Mouse (Mus musculus) c-Kit-negative CD71-positive TER-119-positive erythroid progenitor cells, embryonic 14.5 days (primary cell): Measurements from ENCODE around the gene Zfp768.
A peak's percentile ranks its signal among the peaks of the same experiment; 100 is the strongest.
"Not testable (repeated sequence)": the region's sequence is repeated elsewhere in the genome, so short reads cannot be mapped to it uniquely, and the experiment has no call there.

ENCODE experiments used
- DNase-seq: peaks from one replicate; pipeline ENCODE4 v3.0.0-alpha.2; 2013; ENCODE audit warnings: low read depth, low spot score

Gene Zfp768

DNA sequence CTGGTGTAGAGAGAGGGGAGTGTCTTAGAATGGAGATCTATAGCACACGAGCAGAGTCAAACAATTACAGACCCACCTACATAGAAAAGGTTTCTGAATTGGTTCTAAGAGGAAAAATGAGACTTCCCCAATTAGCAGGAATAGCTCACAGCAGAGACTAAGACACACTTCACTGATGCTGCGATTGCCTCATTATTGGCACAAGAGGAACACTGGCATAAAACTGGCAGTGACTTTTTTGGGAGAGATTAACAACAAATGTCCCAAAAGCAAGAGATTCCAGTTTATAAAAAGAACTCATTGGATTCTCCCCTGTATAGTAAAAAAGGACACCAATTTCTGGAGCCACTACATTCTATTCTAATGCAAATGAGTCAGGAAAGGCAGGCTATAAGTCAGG is 12.5 kb upstream of the Zfp768 start:
- no peak for DNase-seq

DNA sequence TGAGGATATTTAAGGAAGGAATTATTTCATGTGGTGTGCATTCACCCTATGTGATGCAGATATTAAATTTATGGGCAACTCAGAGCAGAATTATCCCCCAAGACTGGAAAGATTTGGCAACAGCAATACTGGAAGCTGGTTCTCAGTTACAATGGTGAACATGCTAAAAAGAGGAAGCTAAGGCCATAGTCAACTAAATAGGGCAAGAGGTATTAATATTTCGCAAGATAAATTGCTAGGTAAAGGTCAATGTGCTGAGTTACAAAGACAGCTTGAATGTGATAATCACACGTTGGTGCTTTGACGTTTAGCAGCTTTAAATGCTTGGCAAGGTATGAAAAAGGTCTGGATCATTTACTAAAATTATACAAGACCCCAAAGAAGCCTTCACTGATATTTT is 10.4 kb upstream of the Zfp768 start:
- no peak for DNase-seq

DNA sequence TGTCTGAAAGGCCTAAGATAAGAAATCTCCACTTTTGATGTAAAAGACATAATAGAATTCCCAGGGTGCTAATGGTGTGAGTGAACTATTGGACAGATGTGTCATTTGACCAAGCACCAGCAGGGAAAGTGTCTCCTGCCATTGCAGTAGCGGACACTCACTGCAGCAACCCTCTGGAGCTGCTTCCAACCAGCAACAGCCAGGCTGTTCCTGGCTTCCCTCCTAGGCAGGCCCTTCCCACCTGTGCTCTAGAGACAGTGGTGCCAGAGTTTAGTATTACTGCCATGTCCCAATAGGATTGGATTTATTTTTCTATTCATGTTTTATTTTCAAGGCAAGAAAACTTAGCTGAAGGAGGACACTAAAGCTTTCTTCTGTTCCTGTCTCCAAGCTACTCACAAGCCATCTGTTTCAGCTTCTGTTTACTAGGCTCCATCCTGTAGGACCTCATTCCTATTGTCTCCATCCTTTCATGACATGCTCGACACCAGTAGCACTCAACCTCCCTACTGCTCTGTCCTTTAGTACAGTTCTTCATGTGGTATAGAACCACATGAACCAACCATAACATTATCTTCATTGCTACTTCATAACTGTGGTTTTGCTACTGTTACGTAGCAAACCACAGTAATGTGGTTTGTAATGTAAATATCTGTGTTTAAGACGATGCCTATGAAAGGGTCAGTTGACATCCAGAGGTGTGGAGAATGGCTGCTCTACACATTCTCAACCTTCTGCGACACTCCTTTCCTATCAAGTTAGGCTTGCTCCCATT is 6.0 kb upstream of the Zfp768 start:
- DNase-seq, result no peak

DNA sequence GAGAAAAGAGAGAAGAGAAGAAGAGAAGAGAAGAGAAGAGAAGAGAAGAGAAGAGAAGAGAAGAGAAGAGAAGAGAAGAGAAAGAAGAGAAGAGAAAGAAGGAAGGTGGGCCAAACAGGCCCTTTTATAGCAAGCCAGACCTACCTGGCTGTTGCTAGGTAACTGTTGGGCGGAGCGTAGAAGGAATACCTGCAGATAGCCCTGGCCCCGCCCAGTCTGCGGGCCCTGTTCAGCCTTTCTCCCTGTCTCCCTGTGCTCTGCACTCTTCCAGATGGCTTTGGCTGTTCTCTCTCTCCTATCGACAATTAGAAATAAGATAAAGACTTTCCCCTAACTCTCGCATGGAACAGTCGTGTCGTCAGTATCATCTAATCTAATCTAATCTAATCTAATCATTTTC is 1.3 kb upstream of the Zfp768 start:
- no peak for DNase-seq

DNA sequence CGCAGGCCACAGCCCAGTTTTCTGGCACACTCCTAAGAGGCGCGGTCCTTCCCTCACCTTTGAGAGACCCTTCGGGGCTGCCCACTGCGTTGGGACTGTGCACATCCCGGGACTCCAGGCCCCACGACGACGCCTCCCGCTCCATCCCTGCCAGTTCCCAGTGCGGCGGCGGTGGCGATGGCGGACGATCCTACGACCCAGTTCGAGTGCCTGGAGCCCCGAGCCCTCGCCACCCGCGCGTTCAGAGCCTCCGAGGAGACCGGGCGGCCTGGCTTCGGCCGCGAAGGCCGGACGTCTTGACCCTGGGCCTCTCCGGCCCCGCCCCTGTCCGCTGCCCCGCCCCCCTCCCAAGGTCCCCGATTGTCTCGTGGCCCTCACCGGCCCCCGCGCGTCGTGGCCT is 297 bp downstream of the Zfp768 start:
- DNase-seq, result no peak

DNA sequence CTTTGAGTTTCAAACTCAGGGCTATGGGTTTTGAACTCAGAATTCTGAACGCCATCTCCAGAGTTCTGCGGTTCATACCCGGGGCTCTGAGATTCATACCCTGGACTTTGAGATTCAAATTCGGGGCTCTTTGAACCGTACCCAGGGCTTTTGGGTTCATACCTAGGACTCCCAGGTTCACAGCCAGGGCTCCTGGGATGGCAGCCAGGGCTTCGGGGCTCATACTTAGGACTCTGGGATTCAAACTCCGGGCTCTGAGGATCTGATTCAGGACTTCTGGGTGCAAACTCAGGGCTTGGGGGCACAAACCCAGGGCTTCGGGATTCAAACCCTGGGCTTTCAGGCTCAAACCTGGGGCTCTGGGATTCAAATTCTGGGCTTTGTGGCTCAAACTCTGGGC is 1.0 kb downstream of the Zfp768 start:
- DNase-seq, result no peak

DNA sequence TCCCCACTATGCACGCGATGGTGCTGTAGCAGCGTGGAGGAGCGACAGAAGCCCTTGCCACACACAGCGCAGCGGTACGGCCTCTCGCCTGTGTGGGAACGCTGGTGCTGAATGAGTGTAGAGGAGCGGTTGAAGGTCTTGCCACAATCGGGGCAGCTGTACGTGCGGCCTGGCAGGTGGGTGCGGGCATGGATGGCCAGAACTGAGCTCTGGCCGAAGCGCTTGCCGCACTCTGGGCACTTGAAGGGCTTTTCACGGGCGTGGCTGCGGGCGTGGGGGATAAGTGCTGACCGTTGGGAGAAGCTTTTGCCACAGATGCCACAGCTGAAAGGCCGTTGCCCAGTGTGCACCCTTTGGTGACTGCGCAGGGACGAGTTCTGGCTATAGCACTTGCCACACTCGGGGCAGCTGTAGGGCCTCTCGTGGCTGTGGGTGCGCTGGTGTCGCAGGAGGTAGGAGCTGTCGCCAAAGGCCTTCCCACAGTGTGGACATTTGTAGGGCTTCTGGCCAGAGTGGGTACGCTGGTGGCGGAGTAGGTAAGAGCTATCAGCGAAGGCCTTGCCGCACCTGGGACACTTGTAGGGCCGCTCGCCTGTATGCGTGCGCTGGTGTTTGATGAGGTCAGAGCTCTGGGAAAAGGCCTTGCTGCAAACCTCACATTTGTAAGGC is 1.9 kb downstream of the Zfp768 start:
- DNase-seq, result no peak

DNA sequence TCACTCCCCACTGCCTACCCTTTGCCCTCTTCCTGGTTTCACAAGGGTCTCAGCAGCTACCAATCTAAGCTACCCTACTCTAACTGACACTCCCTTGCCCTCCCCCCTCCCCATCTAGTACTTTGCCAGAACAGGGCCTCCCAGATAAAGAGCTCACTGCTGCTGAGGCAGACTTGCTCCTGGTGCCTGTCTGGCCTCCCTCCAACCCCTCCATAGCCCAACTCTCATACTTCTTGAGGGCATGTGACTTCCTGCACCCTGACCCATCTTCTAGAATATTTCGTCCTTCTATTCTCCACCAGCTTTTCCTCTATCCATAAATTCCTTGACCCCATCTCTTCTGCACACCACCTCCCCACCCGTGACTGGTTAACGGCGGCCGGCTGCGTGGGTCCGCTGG is 2.5 kb downstream of the Zfp768 start:
- no peak for DNase-seq

DNA sequence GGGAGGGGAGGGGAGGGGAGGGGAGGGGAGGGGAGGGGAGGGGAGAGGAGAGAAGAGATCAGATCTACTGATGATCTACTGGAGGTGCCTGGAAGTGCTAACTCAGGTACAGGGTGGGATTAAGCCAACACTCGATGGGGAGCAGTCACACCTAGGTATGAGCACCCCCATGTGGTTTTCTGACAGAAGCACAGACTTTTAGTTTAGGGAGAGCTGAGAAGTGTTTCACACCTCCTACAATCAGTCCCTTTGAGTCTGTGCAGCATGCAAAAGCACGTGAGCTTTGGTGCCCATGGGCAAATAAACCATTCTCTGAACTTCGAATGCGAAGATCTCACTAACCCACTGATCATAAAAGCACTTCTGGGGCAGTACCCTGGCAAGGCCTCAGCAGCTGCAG is 3.1 kb downstream of the Zfp768 start:
- no peak for DNase-seq

DNA sequence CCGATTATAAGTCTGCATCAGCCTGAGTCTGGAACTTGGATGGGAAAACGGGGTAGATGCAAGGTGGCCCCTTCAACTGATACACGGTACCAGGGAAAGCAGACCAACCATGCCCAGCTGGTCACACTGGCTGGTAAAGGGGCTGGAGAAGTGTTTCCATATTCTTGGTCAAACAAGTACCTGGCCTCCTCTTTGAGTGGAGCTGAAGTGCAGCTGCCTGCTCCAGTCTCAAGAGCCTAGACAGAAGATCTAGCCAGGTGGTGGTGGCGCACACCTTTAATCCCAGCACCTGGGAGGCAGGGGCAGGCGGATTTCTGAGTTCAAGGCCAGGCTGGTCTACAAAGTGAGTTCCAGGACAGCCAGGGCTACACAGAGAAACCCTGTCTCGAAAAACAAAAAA is 3.5 kb downstream of the Zfp768 start:
- not testable (repeated sequence) for DNase-seq

DNA sequence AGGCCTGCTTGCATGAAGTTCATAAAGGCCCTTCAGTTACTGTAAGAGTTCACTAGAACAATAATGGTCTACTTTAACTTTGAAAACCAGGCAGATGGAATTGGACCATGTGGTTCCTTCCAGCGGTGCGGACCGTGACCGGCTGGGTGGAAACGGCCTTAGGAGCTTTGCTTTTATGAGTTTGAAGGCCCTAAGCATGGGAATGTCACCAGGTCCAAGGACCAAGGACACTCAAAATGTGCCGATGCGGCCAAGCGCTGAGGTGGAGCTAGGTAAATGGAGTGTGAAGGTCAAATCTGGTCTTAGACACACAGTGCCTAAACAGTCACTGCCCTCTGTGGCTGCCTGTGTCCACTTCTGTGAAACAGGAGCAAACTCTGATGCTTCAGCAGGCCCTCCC is 4.0 kb downstream of the Zfp768 start:
- DNase-seq, result no peak

DNA sequence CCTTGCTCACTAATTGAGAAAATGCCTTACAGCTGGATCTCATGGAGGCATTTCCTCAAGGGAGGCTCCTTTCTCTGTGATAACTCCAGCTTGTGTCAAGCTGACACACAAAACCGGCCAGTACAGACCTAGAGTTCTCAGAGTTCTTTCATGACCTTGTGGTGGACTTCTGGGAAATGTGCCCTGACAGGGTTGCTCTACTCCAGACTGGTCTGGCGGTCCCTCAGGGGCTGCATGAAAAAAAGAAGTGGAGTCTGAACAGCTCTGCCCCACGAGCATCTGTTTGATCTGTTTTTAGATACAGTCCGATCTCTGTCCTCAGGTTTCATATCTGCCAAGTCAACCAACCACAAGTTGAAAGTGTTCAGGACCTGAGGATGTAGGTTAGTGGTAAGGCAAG is 7.8 kb downstream of the Zfp768 start:
- DNase-seq, result no peak

DNA sequence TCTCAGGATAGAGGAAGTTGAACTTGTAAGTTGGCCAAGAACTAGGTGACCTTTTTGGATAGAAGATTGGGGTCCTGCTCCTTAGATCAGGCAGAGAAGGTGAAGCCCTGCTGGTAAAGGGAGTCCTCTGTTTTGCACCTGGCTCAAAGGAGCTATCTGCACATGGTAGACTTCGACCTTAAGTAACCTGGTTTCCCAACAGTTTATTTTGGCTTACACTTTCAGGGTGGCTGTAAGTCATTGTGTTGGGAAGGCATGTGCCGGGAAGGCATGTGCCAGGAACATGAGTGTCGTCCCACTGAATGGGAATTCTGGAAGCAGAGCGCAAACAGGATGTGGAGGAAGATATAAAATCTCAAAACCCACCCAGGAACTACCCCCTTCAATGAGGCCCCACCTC is 9.8 kb downstream of the Zfp768 start:
- no peak for DNase-seq

DNA sequence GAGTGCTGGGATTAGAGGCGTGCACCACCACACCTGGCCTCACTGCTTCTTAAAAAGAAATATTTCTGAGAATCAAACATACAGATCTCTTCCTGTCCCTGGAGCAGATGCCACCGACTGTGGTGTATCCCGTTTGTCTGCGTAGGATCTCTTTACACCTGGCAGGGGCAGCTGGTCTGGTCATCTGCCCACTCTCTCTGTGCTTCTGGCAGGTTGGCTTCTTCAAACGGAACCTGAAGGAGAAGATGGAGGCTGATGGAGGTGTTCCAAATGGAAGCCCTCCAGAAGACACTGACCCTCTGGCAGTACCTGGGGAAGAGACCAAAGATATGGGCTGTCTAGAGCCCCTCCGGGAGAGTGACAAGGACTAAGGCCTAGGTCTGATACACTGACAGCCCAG is 12.1 kb downstream of the Zfp768 start:
- no peak for DNase-seq

DNA sequence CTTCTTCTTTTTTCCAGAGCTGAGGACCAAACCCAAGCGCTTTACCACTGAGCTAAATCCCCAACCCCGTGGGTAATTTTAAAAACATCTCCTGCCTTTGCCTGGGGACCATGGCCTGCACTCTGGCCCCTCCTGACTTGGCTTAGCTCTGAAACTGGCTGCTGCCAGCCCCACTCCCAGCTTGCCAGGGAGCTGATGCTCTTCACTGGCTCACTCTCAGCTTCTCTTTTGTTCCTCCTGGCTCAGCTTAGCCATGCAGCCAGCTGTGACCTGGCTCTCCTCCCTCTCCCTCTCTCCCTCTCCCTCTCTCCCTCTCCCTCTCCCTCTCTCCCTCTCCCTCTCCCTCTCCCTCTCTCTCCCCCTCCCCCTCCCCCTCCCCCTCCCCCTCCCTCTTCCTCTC is 18.7 kb downstream of the Zfp768 start:
- no peak for DNase-seq

DNA sequence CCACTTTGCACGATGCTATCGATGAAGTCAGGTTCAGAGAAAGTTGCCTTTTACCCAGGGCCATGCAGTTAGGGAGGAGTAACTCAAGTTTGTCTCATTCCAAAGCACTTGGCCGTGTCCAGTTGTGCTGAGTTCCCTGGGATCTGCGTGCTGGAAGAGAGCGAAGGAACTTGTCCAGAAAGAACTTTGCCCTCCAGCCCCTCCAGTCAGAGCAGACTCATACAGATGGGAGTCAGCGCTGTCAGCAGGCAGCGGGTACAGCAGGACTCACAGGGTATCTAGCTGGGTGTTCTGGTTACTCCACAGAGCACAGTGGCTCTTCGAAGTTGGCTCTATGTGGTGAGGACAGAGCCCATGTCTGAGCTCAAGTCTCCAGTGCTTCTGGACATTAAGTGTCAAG is 19.8 kb downstream of the Zfp768 start:
- no peak for DNase-seq

DNA sequence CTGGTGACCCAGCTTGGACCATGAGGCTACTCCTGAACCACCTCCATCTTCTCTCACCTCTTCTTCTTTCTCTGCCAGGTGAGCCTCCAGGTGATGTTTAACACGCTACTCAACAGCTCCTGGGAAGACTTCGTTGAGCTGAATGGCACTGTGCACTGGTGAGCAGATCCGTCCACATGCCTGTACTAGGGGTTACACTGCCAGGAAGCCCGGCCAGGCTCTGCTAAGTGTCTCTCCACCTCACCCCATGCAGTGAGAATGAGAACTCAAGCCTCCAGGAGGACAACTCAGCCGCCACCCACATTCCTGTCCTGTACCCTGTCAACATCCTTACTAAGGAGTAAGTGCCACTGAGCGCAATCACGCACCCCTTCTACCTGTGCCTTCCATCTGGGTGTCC is 20.4 kb downstream of the Zfp768 start:
- DNase-seq, result no peak

DNA sequence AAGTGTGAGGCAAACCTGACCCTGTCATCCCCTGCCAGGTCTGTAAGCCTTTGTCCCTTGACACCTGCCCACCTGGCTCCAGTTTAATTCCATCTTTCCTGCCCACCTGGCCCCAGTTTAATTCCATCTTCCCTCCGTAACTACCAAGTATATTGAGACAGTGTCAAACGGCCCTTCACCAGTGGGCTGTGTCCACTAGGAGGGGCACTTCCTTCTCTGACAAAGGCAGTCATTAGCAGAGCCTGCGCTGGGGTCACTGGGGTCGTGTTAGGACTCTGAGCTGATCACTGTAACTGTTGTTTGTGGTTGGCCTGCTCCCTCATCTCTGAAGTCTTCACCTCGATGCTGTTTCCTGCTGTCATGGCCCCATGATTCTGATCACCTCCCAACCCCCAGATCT is 23.3 kb downstream of the Zfp768 start:
- no peak for DNase-seq

DNA sequence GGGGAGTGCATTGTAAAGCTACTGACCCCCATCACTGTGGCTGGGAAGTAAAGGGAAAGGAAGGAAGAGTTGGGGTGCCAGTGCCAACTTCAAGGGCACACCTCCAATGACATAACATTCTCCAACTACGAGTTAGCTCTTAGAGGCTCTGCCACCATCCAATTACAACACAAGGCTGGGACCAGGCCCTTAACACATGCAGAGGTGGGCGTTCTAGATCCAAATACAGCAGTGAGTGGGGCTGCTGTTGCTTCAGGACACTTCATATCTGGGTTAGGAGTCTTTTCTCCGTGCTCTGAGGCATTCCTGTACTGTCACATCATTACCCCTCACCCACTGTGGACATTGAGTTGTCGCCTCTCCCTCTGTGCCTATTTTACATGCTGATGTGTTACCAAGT is 24.3 kb downstream of the Zfp768 start:
- DNase-seq, result no peak

DNA sequence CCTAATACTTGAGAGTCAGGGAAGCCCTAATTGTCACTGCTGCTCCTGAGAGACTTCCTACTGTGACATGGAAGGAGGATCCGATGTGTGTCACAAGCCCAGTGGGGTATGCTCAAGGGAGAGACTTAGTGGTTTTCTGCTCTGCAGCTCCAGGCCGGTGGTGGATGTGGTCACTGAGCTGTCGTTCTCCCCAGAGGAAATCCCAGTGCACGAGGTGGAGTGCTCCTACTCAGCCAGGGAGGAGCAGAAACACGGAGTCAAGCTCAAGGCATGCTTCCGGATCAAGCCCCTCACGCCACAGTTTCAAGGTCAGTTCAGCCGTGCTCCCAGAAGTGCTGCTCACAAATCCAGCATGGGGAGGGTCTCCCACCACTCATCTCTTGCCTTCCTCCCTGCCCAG is 31.5 kb downstream of the Zfp768 start:
- DNase-seq, result no peak

DNA sequence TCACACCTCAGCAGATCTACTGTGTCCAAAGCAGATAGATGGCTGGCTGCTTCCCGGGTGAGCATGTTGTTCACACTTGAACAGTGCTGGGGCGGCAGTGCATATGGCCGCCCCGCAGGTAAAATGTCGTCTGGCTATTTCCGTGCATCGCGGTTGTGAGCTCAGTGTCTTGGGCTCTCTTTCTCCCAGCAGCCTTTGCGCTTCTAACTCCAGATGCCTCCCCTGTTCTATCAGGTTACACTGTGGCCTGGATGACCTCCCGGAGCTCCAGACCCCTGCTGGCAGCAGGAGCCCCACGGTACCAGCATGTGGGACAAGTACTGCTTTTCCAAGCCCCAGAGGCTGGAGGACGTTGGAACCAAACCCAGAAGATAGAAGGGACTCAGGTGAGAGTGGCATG is 35.4 kb downstream of the Zfp768 start:
- DNase-seq, result no peak

DNA sequence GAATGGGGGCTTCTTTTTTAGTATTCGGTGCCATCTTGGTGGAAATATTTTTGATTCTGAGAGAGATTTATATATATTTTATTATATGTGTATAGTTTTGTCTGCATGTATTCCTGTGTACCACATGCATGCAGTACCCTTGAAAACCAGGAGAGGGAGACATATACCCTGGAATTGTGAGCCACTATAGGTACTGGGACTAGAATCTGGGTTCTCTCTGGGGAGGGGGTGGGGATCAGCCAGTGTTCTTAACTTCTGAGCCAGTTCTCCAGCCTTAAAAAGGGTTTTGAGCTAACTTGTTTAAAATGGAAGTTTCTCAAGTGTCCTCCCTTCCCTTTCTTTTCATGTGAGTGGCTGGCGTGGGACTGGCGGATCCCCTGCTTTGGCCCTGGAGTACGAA is 36.5 kb downstream of the Zfp768 start:
- peak; percentile 50 for DNase-seq

DNA sequence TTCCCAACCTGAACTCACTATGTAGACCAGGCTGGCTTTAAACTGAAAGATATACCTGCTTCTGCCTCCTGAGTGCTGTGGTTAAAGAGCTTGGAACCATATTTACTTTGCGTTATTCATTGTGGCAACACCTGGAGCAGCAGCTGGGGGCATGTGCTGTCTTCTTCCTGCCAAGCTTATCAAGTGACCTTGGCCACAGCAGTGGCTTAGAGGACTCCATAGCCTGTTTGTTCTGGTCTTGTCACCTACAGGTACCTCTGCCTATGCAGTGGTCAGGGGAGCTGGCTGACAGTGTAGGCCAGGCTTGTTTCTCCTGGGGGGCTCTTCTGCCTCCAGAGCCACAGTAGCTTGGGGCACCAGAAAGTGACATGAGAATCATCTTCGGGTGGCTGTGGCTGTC is 37.0 kb downstream of the Zfp768 start:
- DNase-seq, result no peak
